Mouse (Mus musculus): ENCODE measurements at regions not wholly inside any gene's neighbourhood (a gene's known extent, or its start where the extent isn't known, plus 50 kb on each side); places are given as distances from the start of the nearest gene placed in this dataset.

DNA sequence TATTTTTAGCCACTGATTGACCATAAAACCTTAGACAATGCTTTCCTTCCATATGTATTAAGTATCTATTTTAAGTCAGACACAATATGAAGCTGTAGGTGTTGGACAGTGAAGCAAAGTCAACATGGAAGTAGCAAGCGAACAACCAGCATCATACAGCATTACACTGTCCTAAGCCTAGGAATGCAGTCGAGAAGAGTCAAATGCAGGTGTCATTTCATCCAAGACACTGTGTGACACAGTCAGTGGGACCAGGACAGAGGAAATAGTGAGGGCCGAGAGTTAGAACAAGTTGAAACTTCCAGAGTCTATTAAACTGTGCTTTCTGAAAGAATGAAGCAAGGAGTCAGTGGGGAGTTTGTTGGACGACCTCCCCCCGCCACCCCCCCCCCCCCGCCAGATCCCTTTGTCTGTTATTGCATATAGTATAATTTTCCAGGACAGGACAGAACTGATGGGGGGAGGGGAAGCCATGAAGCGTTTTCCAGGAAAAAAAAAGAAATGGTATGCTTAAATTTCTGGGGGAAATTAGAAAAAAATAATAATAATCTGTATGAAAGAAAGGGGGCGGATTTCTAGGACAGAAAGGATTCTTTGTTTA is 559.9 kb downstream of the Rps29 start:
- no peak for TF ChIP-seq CTCF (IDR thresholded peaks at IDR 0.05; ENCODE audit: low read depth)

DNA sequence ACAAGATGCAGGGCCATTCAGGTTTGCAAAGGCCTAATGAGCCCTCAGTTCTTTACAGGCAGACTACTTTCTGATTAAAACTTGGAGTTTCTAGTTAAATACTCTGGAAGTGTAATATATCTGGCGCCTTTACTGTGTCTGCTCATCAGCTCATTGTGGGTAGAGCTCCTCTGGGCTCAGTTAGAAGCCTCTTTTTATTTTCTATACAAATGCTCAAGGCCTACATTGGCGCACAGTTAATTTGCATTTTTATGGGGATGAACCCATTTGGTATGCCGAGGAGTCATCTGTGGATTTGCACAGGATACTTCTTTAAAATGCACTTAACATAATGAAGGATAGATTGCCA is 573.5 kb downstream of the Rps29 start:
- no peaks in the 10 kb centered on the region for H3K27me3 ChIP-seq (replicated peaks; ENCODE audit: control insufficient read depth, insufficient read depth, low read length)
- TF ChIP-seq CTCF (IDR thresholded peaks at IDR 0.05; ENCODE audit: low read depth) = no peak
- H3K9ac ChIP-seq (ENCODE audit: low read depth, low read length) = no peak overlapping the region
- 91% methylated on average over 3 of the region's 3 CpGs for WGBS
- no peaks in the 10 kb centered on the region for H3K36me3 ChIP-seq (ENCODE audit: control insufficient read depth, insufficient read depth)
- no peaks in the 10 kb centered on the region for H3K4me1 ChIP-seq (replicated peaks; ENCODE audit: control insufficient read depth, insufficient read depth, low read length)
- no peaks in the 10 kb centered on the region for H3K9me3 ChIP-seq (ENCODE audit: control insufficient read depth)
- no peak overlapping the region for H3K27ac ChIP-seq (ENCODE audit: low read depth, low read length)
- H3K4me2 ChIP-seq (replicated peaks; ENCODE audit: low read depth) = no peak overlapping the region
- H3K4me3 ChIP-seq (ENCODE audit: low read depth, low read length) = no peak overlapping the region
- ATAC-seq = no peak

More for the DNA sequence above, 559.9 kb downstream of the Rps29 start:
- no peaks in the 10 kb centered on the region for H3K4me1 ChIP-seq (replicated peaks; ENCODE audit: control insufficient read depth, insufficient read depth, low read length)
- no peak overlapping the region for H3K4me3 ChIP-seq (ENCODE audit: low read depth, low read length)
- H3K27me3 ChIP-seq (replicated peaks; ENCODE audit: control insufficient read depth, insufficient read depth, low read length) = no peaks in the 10 kb centered on the region
- no peak overlapping the region for H3K9ac ChIP-seq (ENCODE audit: low read depth, low read length)
- 56% methylated on average over 8 of the region's 8 CpGs for WGBS
- no peak overlapping the region for H3K4me2 ChIP-seq (replicated peaks; ENCODE audit: low read depth)
- H3K9me3 ChIP-seq (ENCODE audit: control insufficient read depth) = no peaks in the 10 kb centered on the region
- H3K36me3 ChIP-seq (ENCODE audit: control insufficient read depth, insufficient read depth) = no peaks in the 10 kb centered on the region
- no peak overlapping the region for H3K27ac ChIP-seq (ENCODE audit: low read depth, low read length)
- no peak for ATAC-seq

DNA sequence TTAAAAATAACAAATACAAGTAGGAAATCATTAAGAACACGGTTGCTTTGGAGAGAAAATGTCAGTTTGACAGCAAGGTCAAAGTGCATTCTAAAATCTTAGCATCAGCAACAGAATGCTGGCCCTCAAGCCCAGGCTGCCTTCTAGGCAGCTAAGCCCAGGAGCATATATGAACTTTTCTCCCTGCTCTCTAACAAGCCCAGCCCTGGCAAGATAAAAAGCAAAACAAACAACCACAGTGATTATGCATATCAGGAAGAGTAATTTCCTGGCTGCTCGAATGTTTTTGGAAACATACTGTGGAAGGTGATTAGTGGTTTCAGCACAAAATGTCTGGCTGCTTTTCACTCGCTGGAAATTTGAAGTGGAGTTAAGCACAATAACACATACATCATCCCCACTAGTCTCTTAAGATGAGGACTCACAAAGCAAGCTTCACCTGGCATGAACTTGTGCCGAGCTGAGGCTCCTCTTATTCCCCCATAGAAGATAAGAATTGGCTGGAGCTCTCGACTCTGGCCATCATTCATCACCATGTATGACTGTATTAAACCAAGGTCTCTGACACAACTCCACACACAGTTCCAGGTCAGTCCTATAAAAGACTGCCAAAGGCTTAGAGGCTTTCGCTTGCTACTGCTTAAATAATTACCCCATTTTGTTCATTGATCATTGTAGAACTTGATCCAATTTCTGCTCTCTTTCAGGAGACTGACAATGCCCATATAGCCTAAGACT is 574.0 kb downstream of the Rps29 start:
- WGBS = 30% methylated on average over 6 of the region's 6 CpGs
- ATAC-seq = no peak
- no peak for TF ChIP-seq CTCF (IDR thresholded peaks at IDR 0.05; ENCODE audit: low read depth)
- Histone ChIP-seq H3K27me3 (replicated peaks; ENCODE audit: control insufficient read depth, insufficient read depth, low read length) (no peaks in the 10 kb centered on the region), H3K4me3 (ENCODE audit: low read depth, low read length) (no peak overlapping the region), H3K4me1 (replicated peaks; ENCODE audit: control insufficient read depth, insufficient read depth, low read length) (no peaks in the 10 kb centered on the region), H3K4me2 (replicated peaks; ENCODE audit: low read depth) (no peak overlapping the region), H3K36me3 (ENCODE audit: control insufficient read depth, insufficient read depth) (no peaks in the 10 kb centered on the region), H3K9ac (ENCODE audit: low read depth, low read length) (no peak overlapping the region), H3K27ac (ENCODE audit: low read depth, low read length) (no peak overlapping the region), H3K9me3 (ENCODE audit: control insufficient read depth) (no peaks in the 10 kb centered on the region)

DNA sequence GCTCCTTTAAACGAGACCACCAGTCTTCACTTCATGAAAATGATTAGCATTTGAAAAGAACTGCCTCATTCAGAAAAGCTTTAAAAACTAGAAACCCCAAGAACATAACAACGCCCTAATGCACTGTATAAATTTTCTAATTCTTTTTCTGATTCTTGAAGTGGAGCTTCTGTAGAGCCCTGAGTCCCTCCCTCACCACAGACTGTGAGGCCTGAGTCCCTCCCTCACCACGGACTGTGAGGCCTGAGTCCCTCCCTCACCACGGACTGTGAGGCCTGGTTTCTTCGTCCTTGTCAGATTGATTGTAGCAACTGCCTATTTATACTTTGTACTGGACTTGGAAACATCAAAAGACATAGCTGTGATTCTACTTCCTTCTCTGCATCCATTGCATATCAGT is 579.1 kb downstream of the Rps29 start:
- Histone ChIP-seq H3K4me3 (ENCODE audit: low read depth, low read length) (no peak overlapping the region), H3K9ac (ENCODE audit: low read depth, low read length) (no peak overlapping the region), H3K4me1 (replicated peaks; ENCODE audit: control insufficient read depth, insufficient read depth, low read length) (no peaks in the 10 kb centered on the region), H3K4me2 (replicated peaks; ENCODE audit: low read depth) (no peak overlapping the region), H3K9me3 (ENCODE audit: control insufficient read depth) (no peaks in the 10 kb centered on the region), H3K27ac (ENCODE audit: low read depth, low read length) (no peak overlapping the region), H3K36me3 (ENCODE audit: control insufficient read depth, insufficient read depth) (no peaks in the 10 kb centered on the region), H3K27me3 (replicated peaks; ENCODE audit: control insufficient read depth, insufficient read depth, low read length) (no peaks in the 10 kb centered on the region)
- 57% methylated on average over 5 of the region's 5 CpGs for WGBS
- no peak for ATAC-seq
- no peak for TF ChIP-seq CTCF (IDR thresholded peaks at IDR 0.05; ENCODE audit: low read depth)

DNA sequence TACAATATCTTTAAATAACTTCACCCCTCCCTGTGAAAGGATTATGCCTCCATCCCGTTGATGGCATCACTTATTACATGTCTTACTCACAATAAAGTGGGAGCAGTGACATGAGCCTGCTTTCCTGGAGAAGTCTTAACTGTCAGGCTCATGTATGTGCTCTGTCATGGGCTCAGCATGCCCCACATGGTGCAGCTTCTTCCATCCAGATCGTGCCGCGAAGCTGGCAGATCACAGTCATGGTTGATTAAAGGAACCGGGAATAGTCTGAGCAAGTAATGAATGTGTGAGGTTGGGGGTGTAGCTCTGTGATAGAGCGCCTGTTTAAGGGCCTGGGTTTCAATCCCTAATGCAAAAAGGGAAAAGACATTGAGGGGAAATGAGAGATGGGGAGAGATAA is 581.5 kb downstream of the Rps29 start:
- WGBS = 82% methylated on average over 6 of the region's 6 CpGs
- Histone ChIP-seq H3K36me3 (ENCODE audit: control insufficient read depth, insufficient read depth) (no peaks in the 10 kb centered on the region), H3K9me3 (ENCODE audit: control insufficient read depth) (no peaks in the 10 kb centered on the region), H3K27ac (ENCODE audit: low read depth, low read length) (no peak overlapping the region), H3K4me2 (replicated peaks; ENCODE audit: low read depth) (no peak overlapping the region), H3K9ac (ENCODE audit: low read depth, low read length) (no peak overlapping the region), H3K4me3 (ENCODE audit: low read depth, low read length) (no peak overlapping the region), H3K27me3 (replicated peaks; ENCODE audit: control insufficient read depth, insufficient read depth, low read length) (no peaks in the 10 kb centered on the region), H3K4me1 (replicated peaks; ENCODE audit: control insufficient read depth, insufficient read depth, low read length) (no peaks in the 10 kb centered on the region)
- ATAC-seq = no peak
- no peak for TF ChIP-seq CTCF (IDR thresholded peaks at IDR 0.05; ENCODE audit: low read depth)

DNA sequence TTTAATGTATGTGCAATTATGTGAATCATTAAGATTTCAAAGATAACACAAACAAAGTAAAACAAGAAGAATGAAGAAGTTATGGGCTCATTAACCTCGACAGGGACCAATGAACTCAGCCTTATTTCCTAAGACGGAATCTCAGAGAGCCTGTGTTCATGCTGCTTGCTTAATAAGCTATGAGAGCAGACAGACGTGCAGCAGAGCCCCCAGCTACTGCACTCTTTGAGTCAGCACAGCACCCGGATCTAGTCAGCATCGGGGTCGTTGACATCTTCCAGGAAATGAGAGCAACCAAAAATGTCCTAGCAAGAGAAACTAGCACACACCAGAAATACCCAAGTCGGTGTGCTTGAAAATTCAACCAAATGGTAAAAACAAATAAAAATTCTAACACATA is 582.1 kb downstream of the Rps29 start:
- no peaks in the 10 kb centered on the region for H3K27me3 ChIP-seq (replicated peaks; ENCODE audit: control insufficient read depth, insufficient read depth, low read length)
- no peak overlapping the region for H3K4me3 ChIP-seq (ENCODE audit: low read depth, low read length)
- H3K4me1 ChIP-seq (replicated peaks; ENCODE audit: control insufficient read depth, insufficient read depth, low read length) = no peaks in the 10 kb centered on the region
- ATAC-seq = no peak
- no peak overlapping the region for H3K9ac ChIP-seq (ENCODE audit: low read depth, low read length)
- H3K9me3 ChIP-seq (ENCODE audit: control insufficient read depth) = no peaks in the 10 kb centered on the region
- TF ChIP-seq CTCF (IDR thresholded peaks at IDR 0.05; ENCODE audit: low read depth) = no peak
- H3K36me3 ChIP-seq (ENCODE audit: control insufficient read depth, insufficient read depth) = no peaks in the 10 kb centered on the region
- H3K27ac ChIP-seq (ENCODE audit: low read depth, low read length) = no peak overlapping the region
- H3K4me2 ChIP-seq (replicated peaks; ENCODE audit: low read depth) = no peak overlapping the region
- 49% methylated on average over 7 of the region's 7 CpGs for WGBS

All from intestine, postnatal 0 days (tissue).